Mouse (Mus musculus): ENCODE measurements around the gene Frmd5.

DNA sequence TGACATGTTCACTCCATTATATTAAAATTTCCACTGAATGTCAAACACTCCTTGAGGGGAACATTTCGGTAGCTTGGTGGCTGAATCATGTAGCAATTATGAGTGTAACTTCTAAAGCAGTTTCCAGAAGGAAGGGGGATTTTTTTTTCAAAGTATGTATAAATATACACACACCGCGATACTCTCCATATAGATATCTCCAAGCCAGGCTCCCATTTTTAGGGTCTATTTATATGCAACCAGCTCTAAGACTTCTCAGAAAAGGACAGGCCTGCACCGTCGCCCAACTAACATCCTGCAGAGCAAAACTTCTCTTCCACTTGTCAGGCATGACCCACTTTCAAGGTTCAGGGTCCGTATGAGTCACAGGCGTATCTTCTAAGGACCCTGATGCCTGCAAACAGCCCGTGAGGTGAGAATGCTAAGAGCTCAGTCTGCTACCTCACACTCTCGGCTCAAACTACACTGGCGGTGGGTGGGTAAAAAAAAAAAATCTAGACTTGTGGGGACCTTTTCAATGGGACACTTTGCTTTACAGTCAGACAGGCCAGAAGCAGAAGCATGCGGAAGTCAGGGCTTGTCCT is 197.7 kb downstream of the Frmd5 start:
- TF ChIP-seq CTCF (IDR thresholded peaks at IDR 0.05; ENCODE audit: extremely low read depth, insufficient read depth, insufficient read length, insufficient replicate concordance) = no peak
- no peak for TF ChIP-seq POLR2A (IDR thresholded peaks at IDR 0.05; ENCODE audit: low read depth, low read length)

All from spleen, adult 2 months (tissue).